Mouse (Mus musculus): ENCODE measurements around the gene Trim24. TPM values are rescaled to one million over a fixed set of nuclear protein-coding genes. Genes with fewer than 3 reads are reported as not detected.

The Trim24 gene
- total and polyA plus RNA-seq, 3 experiments: 13.0 to 35.4 (median 29.2) TPM

DNA sequence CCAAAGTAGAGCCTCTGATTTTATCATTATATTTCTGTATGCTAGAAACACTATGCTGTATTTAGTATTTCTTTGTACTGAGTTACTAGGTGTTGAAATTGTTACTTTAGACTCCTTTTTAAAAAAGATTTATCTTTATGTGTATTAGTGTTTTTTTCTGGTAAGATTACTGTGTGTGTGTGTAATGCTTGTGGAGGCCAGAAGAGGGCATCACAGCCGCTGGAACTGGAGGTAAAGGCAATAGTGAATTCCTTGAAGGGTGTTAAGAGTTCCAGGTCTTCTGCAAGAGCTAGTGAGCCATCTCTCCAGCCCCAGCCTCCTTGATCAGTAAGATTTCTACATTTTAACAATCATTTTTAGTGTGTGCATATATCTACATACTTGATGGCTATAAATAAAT, 33.2 kb downstream of the Trim24 start:
- TF ChIP-seq EP300 (IDR thresholded peaks at IDR 0.05; ENCODE audit: insufficient read depth, low read depth, low read length) (no peak), CTCF (IDR thresholded peaks at IDR 0.05) (peak; percentile 47)
- Histone ChIP-seq H3K36me3 (ENCODE audit: control insufficient read depth, insufficient read depth, low read length) (peaks cover 2% of the 10 kb centered on the region), H3K27me3 (ENCODE audit: control insufficient read depth, insufficient read depth, low read length) (no peaks in the 10 kb centered on the region), H3K27ac (no peak overlapping the region), H3K9ac (ENCODE audit: low read depth, low read length) (no peak overlapping the region), H3K4me1 (ENCODE audit: control insufficient read depth, insufficient read depth, low read length) (peaks cover 4% of the 10 kb centered on the region), H3K79me2 (replicated peaks; ENCODE audit: control insufficient read depth, insufficient read depth, low read length) (peaks cover 7% of the 10 kb centered on the region; the same call in 1 of the 2 replicates), H3K4me3 (no peak overlapping the region)
- intact Hi-C loops (cut with DNase I): no loop called here
- WGBS: 79% methylated on average over 1 of the region's 1 CpGs
- DNase-seq: no peak

GRCm38 (mm10) chr6:37913525-37913924, 42.9 kb downstream of the Trim24 start:
- DNase-seq: no peak
- Histone ChIP-seq H3K4me3 (no peak overlapping the region), H3K9ac (ENCODE audit: low read depth, low read length) (no peak overlapping the region), H3K27ac (no peak overlapping the region), H3K79me2 (replicated peaks; ENCODE audit: control insufficient read depth, insufficient read depth, low read length) (no peaks in the 10 kb centered on the region), H3K27me3 (ENCODE audit: control insufficient read depth, insufficient read depth, low read length) (no peaks in the 10 kb centered on the region), H3K4me1 (ENCODE audit: control insufficient read depth, insufficient read depth, low read length) (no peaks in the 10 kb centered on the region), H3K36me3 (ENCODE audit: control insufficient read depth, insufficient read depth, low read length) (peaks cover 2% of the 10 kb centered on the region)
- intact Hi-C loops (cut with DNase I): no loop called here
- TF ChIP-seq EP300 (IDR thresholded peaks at IDR 0.05; ENCODE audit: insufficient read depth, low read depth, low read length) (no peak), POLR2A (IDR thresholded peaks at IDR 0.05; ENCODE audit: insufficient read depth, low read depth, low read length) (no peak), CTCF (IDR thresholded peaks at IDR 0.05) (no peak)
- WGBS: 100% methylated on average over 2 of the region's 2 CpGs

GRCm38 (mm10) chr6:37925104-37925503, 54.5 kb downstream of the Trim24 start:
- 98% methylated on average over 1 of the region's 1 CpGs for WGBS
- peaks cover 2% of the 10 kb centered on the region; the same call in 1 of the 2 replicates for H3K36me3 ChIP-seq (ENCODE audit: control insufficient read depth, insufficient read depth, low read length)
- H3K4me3 ChIP-seq: no peak overlapping the region
- intact Hi-C loops (cut with DNase I): no loop called here
- H3K79me2 ChIP-seq (replicated peaks; ENCODE audit: control insufficient read depth, insufficient read depth, low read length): 0 out of 2 replicates have a peak, but pooled peaks cover 2% of the 10 kb centered on the region
- H3K4me1 ChIP-seq (ENCODE audit: control insufficient read depth, insufficient read depth, low read length): no peaks in the 10 kb centered on the region; the same call in 1 of the 2 replicates
- no peak overlapping the region for H3K27ac ChIP-seq
- no peak for TF ChIP-seq EP300 (IDR thresholded peaks at IDR 0.05; ENCODE audit: insufficient read depth, low read depth, low read length)
- TF ChIP-seq POLR2A (IDR thresholded peaks at IDR 0.05; ENCODE audit: insufficient read depth, low read depth, low read length): no peak
- TF ChIP-seq CTCF (IDR thresholded peaks at IDR 0.05): no peak
- no peak for DNase-seq
- no peaks in the 10 kb centered on the region for H3K27me3 ChIP-seq (ENCODE audit: control insufficient read depth, insufficient read depth, low read length)
- H3K9ac ChIP-seq (ENCODE audit: low read depth, low read length): no peak overlapping the region

GRCm38 (mm10) chr6:37926751-37927150, 56.1 kb downstream of the Trim24 start:
- 93% methylated on average over 1 of the region's 1 CpGs for WGBS
- H3K79me2 ChIP-seq (replicated peaks; ENCODE audit: control insufficient read depth, insufficient read depth, low read length): 0 out of 2 replicates have a peak, but pooled peaks cover under 1% of the 10 kb centered on the region
- intact Hi-C loops (cut with DNase I): no loop called here
- H3K4me1 ChIP-seq (ENCODE audit: control insufficient read depth, insufficient read depth, low read length): no peaks in the 10 kb centered on the region; the same call in none of the 2 replicates
- no peak overlapping the region for H3K9ac ChIP-seq (ENCODE audit: low read depth, low read length)
- H3K4me3 ChIP-seq: no peak overlapping the region
- TF ChIP-seq CTCF (IDR thresholded peaks at IDR 0.05) (no peak), EP300 (IDR thresholded peaks at IDR 0.05; ENCODE audit: insufficient read depth, low read depth, low read length) (no peak), POLR2A (IDR thresholded peaks at IDR 0.05; ENCODE audit: insufficient read depth, low read depth, low read length) (no peak)
- H3K36me3 ChIP-seq (ENCODE audit: control insufficient read depth, insufficient read depth, low read length): peaks cover 10% of the 10 kb centered on the region
- no peaks in the 10 kb centered on the region for H3K27me3 ChIP-seq (ENCODE audit: control insufficient read depth, insufficient read depth, low read length)
- DNase-seq: no peak
- no peak overlapping the region for H3K27ac ChIP-seq

DNA sequence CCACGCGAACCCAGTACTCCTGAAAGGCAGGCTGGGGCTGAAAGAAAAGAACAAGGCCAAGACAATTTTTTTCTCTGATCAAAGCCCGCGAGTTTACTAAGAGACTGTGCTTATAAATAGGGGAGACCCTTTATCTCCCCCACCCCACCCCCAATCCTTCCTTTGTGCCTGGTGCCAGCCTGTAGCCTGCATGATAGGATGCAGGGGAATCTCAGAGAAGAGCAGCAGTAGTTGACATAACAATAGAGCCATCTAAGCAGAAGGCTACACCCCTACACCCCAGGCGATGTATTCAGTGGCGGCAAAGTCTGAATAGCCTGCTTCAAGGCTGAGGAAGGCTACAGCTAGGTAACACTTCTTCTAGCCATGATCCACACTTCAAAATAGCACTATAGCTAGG, 65.9 kb downstream of the Trim24 start:
- no peak overlapping the region for H3K4me3 ChIP-seq
- H3K79me2 ChIP-seq (replicated peaks; ENCODE audit: control insufficient read depth, insufficient read depth, low read length): no peaks in the 10 kb centered on the region
- H3K9ac ChIP-seq (ENCODE audit: low read depth, low read length): no peak overlapping the region
- H3K4me1 ChIP-seq (ENCODE audit: control insufficient read depth, insufficient read depth, low read length): peaks cover 4% of the 10 kb centered on the region
- intact Hi-C loops (cut with DNase I): loop anchor here (10.0 kb wide), 2 partner anchors 202 to 352 kb away; no protein-coding TSS in a partner anchor
- no peaks in the 10 kb centered on the region for H3K27me3 ChIP-seq (ENCODE audit: control insufficient read depth, insufficient read depth, low read length)
- no peak for DNase-seq
- 76% methylated on average over 6 of the region's 6 CpGs for WGBS
- TF ChIP-seq EP300 (IDR thresholded peaks at IDR 0.05; ENCODE audit: insufficient read depth, low read depth, low read length) (no peak), POLR2A (IDR thresholded peaks at IDR 0.05; ENCODE audit: insufficient read depth, low read depth, low read length) (no peak), CTCF (IDR thresholded peaks at IDR 0.05) (no peak)
- H3K36me3 ChIP-seq (ENCODE audit: control insufficient read depth, insufficient read depth, low read length): peaks cover 19% of the 10 kb centered on the region
- no peak overlapping the region for H3K27ac ChIP-seq

- Histone ChIP-seq H3K9ac (ENCODE audit: low read depth, low read length) (no peak overlapping the region), H3K79me2 (replicated peaks; ENCODE audit: control insufficient read depth, insufficient read depth, low read length) (no peaks in the 10 kb centered on the region), H3K36me3 (ENCODE audit: control insufficient read depth, insufficient read depth, low read length) (peaks cover 4% of the 10 kb centered on the region), H3K27ac (no peak overlapping the region), H3K27me3 (ENCODE audit: control insufficient read depth, insufficient read depth, low read length) (no peaks in the 10 kb centered on the region), H3K4me3 (no peak overlapping the region), H3K4me1 (ENCODE audit: control insufficient read depth, insufficient read depth, low read length) (peaks cover 2% of the 10 kb centered on the region)
- 89% methylated on average over 6 of the region's 6 CpGs for WGBS
- no peak for DNase-seq
- intact Hi-C loops (cut with DNase I): no loop called here
- no peak for TF ChIP-seq POLR2A (IDR thresholded peaks at IDR 0.05; ENCODE audit: insufficient read depth, low read depth, low read length)
- no peak for TF ChIP-seq CTCF (IDR thresholded peaks at IDR 0.05)
Observed at GRCm38 (mm10) chr6:37951306-37951705, 80.7 kb downstream of the Trim24 start.

All from heart, adult 2 months (tissue).